Mouse (Mus musculus): ENCODE data around the gene Erc2. TPM values are rescaled to one million over a fixed set of nuclear protein-coding genes. Genes with fewer than 3 reads are reported as not detected.

Erc2 gene
- polyA plus RNA-seq, 1 experiment from 2014 or later = 1.4 TPM

DNA sequence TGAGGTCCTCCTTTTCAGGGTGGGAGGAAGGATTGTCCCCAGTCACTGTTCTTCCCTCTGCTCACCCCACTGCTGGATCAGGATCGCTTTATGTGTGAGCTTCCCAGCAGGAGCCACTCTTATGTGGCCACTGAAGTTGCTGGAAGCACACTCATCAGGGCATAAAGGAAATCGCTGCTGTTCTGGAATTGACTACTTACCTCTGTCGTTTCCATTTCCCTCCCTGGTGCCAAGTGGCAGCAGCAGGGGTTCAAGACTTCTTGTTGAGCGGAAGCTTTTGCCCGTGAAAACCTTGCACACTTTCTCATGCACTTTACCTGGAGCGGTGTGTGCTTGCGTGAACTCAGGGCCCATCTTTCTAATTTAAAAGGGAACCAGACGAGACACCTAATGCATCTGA, 652 bp upstream of the Erc2 start:
- Histone ChIP-seq H3K9me3 (replicated peaks; ENCODE audit: control insufficient read depth, low read length) (no peaks in the 10 kb centered on the region), H3K4me2 (ENCODE audit: low read depth, low read length) (no peak overlapping the region), H3K27ac (ENCODE audit: low read length) (no peak overlapping the region), H3K27me3 (ENCODE audit: control insufficient read depth, insufficient read depth, low read depth, low read length) (peaks cover 20% of the 10 kb centered on the region), H3K9ac (ENCODE audit: low read depth, low read length) (no peak overlapping the region), H3K4me3 (ENCODE audit: low read depth, low read length) (no peak overlapping the region), H3K36me3 (ENCODE audit: control insufficient read depth, insufficient read depth) (no peaks in the 10 kb centered on the region), H3K4me1 (ENCODE audit: control insufficient read depth, low read depth, low read length) (no peaks in the 10 kb centered on the region)
- ATAC-seq (ENCODE audit: low read depth) = no peak
- 43% methylated on average over 8 of the region's 8 CpGs for WGBS (ENCODE audit: insufficient replicate concordance)

DNA sequence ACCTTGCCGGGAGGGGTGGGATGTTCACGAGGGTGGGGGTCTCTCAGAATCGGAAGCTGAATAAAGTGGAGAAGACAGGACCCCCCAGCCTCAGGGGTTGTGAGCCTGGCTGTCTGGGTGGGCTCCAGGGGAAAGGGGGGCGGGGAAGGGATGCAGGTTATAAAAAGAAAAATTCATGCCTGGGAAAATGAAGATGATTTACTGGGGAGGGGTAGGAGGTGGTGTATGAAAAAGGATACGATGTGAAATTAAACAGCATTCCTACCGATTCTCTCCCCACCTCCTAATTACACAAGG, 643 bp downstream of the Erc2 start:
- peak overlapping the region; percentile 41; the same call in 1 of the 2 replicates for H3K9ac ChIP-seq (ENCODE audit: low read depth, low read length)

DNA sequence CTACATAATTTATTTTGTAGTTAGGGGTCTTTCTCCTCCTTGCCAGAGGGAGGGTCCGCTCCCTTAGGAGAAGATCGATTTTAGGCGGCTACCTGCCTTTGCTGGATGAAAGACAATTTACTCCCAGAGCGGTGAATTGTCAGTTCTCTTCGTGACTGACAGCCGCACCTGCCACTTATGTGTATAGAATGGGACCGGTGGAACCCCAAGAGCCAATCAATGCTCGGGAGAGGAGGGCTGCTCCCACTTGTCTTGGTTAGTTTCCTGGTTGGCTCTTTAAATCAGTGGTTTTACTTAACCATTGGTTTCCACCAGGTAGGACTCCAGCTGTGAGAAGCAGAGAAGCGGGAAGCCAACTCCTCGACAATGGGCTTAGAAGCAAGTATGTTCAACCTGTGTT, 1.1 kb downstream of the Erc2 start:
- peak overlapping the region; percentile 38 for H3K4me3 ChIP-seq (ENCODE audit: low read depth, low read length)
- H3K9ac ChIP-seq (ENCODE audit: low read depth, low read length) = no peak overlapping the region
- peak; percentile 59 for ATAC-seq (ENCODE audit: low read depth)
- no peaks in the 10 kb centered on the region for H3K4me1 ChIP-seq (ENCODE audit: control insufficient read depth, low read depth, low read length)
- H3K9me3 ChIP-seq (replicated peaks; ENCODE audit: control insufficient read depth, low read length) = no peaks in the 10 kb centered on the region
- H3K27me3 ChIP-seq (ENCODE audit: control insufficient read depth, insufficient read depth, low read depth, low read length) = peaks cover 20% of the 10 kb centered on the region
- 9% methylated on average over 10 of the region's 10 CpGs for WGBS (ENCODE audit: insufficient replicate concordance)
- H3K36me3 ChIP-seq (ENCODE audit: control insufficient read depth, insufficient read depth) = no peaks in the 10 kb centered on the region
- H3K27ac ChIP-seq (ENCODE audit: low read length) = no peak overlapping the region
- H3K4me2 ChIP-seq (ENCODE audit: low read depth, low read length) = peak overlapping the region; percentile 68

More for the DNA sequence above, 643 bp downstream of the Erc2 start:
- Histone ChIP-seq H3K4me2 (ENCODE audit: low read depth, low read length) (peak overlapping the region; percentile 68), H3K9me3 (replicated peaks; ENCODE audit: control insufficient read depth, low read length) (no peaks in the 10 kb centered on the region), H3K27ac (ENCODE audit: low read length) (no peak overlapping the region), H3K4me1 (ENCODE audit: control insufficient read depth, low read depth, low read length) (no peaks in the 10 kb centered on the region), H3K4me3 (ENCODE audit: low read depth, low read length) (peak overlapping the region; percentile 60), H3K27me3 (ENCODE audit: control insufficient read depth, insufficient read depth, low read depth, low read length) (peaks cover 20% of the 10 kb centered on the region), H3K36me3 (ENCODE audit: control insufficient read depth, insufficient read depth) (no peaks in the 10 kb centered on the region)
- no peak for ATAC-seq (ENCODE audit: low read depth)
- WGBS (ENCODE audit: insufficient replicate concordance) = 5% methylated on average over 6 of the region's 6 CpGs

DNA sequence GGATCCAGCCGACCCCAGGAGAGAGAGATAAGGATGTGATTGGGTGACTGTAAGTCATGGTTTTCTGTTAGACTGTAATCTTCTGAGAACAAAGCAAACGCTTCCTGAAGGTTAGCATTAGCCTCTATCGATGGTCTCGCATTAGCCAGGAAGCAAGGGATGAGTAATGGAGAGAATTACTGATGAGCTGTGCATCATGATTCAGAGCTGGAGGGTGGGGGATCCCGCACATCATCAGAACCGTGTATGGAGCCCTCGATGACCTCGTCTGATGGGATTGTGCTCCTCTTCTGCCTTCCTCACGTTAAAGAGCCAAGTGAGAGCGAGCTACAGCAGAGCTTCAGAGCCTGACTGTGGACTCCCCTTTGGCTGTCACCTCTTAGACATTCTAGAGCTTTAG, 6.5 kb downstream of the Erc2 start:
- no peak for ATAC-seq (ENCODE audit: low read depth)
- WGBS (ENCODE audit: insufficient replicate concordance) = 59% methylated on average over 10 of the region's 10 CpGs
- H3K4me3 ChIP-seq (ENCODE audit: low read depth, low read length) = no peak overlapping the region
- H3K4me1 ChIP-seq (ENCODE audit: control insufficient read depth, low read depth, low read length) = no peaks in the 10 kb centered on the region
- H3K27me3 ChIP-seq (ENCODE audit: control insufficient read depth, insufficient read depth, low read depth, low read length) = peaks cover under 1% of the 10 kb centered on the region; the same call in 1 of the 2 replicates
- H3K4me2 ChIP-seq (ENCODE audit: low read depth, low read length) = no peak overlapping the region
- no peak overlapping the region for H3K27ac ChIP-seq (ENCODE audit: low read length)
- no peaks in the 10 kb centered on the region for H3K36me3 ChIP-seq (ENCODE audit: control insufficient read depth, insufficient read depth)
- H3K9ac ChIP-seq (ENCODE audit: low read depth, low read length) = no peak overlapping the region
- H3K9me3 ChIP-seq (replicated peaks; ENCODE audit: control insufficient read depth, low read length) = no peaks in the 10 kb centered on the region

DNA sequence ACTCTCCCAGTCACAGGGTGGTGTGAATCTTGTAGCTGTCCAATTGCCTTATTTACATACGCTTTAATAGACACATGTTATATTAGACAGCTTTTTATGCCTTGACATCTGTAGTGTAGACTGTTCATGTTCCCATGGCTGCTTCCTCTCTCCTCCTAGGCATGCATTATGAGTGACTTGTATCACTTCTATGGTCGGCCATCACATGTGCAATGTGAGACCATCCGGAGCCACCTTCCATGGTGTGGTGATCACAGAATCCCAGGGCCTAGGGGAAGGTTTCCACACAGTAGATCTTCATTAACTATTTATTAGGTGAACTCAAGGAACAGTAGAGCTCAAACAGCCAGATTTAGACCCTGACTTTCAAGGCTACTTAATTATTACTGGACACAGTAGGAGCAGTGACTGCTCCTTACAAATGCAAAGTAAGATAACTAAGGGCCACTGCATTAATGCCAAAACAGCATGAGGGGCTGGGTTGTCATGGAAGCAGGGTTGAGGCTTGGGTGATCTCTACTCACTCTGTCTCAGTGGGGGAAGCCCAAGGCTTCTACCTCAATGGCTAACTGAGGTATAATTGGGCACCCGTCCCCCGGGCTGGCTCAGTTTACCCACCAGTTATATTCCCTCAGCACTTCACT, 7.3 kb downstream of the Erc2 start:
- Histone ChIP-seq H3K9ac (ENCODE audit: low read depth, low read length) (no peak overlapping the region), H3K27me3 (ENCODE audit: control insufficient read depth, insufficient read depth, low read depth, low read length) (no peaks in the 10 kb centered on the region), H3K4me2 (ENCODE audit: low read depth, low read length) (no peak overlapping the region), H3K9me3 (replicated peaks; ENCODE audit: control insufficient read depth, low read length) (no peaks in the 10 kb centered on the region), H3K27ac (ENCODE audit: low read length) (no peak overlapping the region), H3K4me3 (ENCODE audit: low read depth, low read length) (no peak overlapping the region), H3K36me3 (ENCODE audit: control insufficient read depth, insufficient read depth) (no peaks in the 10 kb centered on the region), H3K4me1 (ENCODE audit: control insufficient read depth, low read depth, low read length) (no peaks in the 10 kb centered on the region)
- no peak for ATAC-seq (ENCODE audit: low read depth)
- WGBS (ENCODE audit: insufficient replicate concordance) = 53% methylated on average over 5 of the region's 5 CpGs

DNA sequence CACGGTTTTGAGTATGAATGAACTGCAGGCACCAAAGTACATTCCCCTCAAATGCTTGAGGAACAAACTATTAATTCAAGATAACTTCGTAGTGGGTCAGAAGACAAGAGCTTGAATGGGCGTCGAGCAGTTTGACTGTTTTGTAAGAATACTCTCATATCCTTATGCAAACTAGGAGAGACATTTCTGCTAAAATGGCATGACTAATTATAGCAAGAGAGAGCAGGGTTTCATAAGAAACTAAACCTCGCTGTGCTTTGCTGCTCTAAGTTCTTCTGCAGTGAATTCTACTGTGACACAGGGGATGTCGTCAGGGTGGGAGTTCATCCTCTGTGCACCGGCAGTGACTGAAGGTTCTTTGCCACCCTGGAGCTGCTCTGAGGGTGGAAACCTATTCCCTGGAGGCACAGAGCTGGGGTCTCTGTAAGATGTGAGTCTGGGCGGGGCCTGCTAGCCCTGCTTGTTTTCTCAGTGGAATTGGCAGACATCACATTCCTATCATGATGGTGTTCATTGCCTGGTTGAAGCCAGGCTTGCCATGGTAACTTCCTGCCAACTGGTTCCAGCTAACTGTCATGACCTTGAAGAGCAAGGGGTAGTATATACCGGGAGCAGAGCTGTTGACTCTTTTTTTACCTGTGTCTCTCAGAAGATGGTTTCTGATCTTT, 8.9 kb downstream of the Erc2 start:
- H3K4me3 ChIP-seq (ENCODE audit: low read depth, low read length) = no peak overlapping the region
- no peak for ATAC-seq (ENCODE audit: low read depth)
- no peaks in the 10 kb centered on the region for H3K36me3 ChIP-seq (ENCODE audit: control insufficient read depth, insufficient read depth)
- H3K27me3 ChIP-seq (ENCODE audit: control insufficient read depth, insufficient read depth, low read depth, low read length) = no peaks in the 10 kb centered on the region
- H3K9me3 ChIP-seq (replicated peaks; ENCODE audit: control insufficient read depth, low read length) = no peaks in the 10 kb centered on the region
- no peak overlapping the region for H3K4me2 ChIP-seq (ENCODE audit: low read depth, low read length)
- WGBS (ENCODE audit: insufficient replicate concordance) = 64% methylated on average over 9 of the region's 9 CpGs
- H3K4me1 ChIP-seq (ENCODE audit: control insufficient read depth, low read depth, low read length) = no peaks in the 10 kb centered on the region
- H3K9ac ChIP-seq (ENCODE audit: low read depth, low read length) = no peak overlapping the region
- no peak overlapping the region for H3K27ac ChIP-seq (ENCODE audit: low read length)

DNA sequence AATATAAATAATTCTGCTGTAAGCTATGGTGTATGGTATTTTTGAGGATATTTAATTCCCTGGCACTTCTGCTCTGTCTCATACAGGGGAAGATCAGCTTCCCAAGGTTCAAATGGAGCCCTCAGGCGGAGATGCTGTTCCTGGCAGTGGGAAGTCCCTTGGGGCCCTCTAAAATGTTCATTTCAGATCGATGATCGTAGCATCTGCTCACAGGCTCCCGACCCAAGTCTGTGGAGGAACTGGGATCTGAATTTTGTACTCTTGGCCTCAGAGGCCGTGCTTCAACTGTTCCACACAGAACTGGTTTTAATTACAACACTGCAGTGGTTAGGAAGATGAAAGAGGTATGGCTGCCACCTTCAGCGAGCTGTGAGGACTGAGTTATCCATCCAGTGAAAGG, 12.5 kb downstream of the Erc2 start:
- no peaks in the 10 kb centered on the region for H3K27me3 ChIP-seq (ENCODE audit: control insufficient read depth, insufficient read depth, low read depth, low read length)
- no peak overlapping the region for H3K4me2 ChIP-seq (ENCODE audit: low read depth, low read length)
- no peaks in the 10 kb centered on the region for H3K36me3 ChIP-seq (ENCODE audit: control insufficient read depth, insufficient read depth)
- H3K9ac ChIP-seq (ENCODE audit: low read depth, low read length) = no peak overlapping the region
- H3K4me1 ChIP-seq (ENCODE audit: control insufficient read depth, low read depth, low read length) = no peaks in the 10 kb centered on the region
- no peak overlapping the region for H3K27ac ChIP-seq (ENCODE audit: low read length)
- H3K4me3 ChIP-seq (ENCODE audit: low read depth, low read length) = no peak overlapping the region
- WGBS (ENCODE audit: insufficient replicate concordance) = 57% methylated on average over 6 of the region's 6 CpGs
- H3K9me3 ChIP-seq (replicated peaks; ENCODE audit: control insufficient read depth, low read length) = no peaks in the 10 kb centered on the region
- ATAC-seq (ENCODE audit: low read depth) = no peak

DNA sequence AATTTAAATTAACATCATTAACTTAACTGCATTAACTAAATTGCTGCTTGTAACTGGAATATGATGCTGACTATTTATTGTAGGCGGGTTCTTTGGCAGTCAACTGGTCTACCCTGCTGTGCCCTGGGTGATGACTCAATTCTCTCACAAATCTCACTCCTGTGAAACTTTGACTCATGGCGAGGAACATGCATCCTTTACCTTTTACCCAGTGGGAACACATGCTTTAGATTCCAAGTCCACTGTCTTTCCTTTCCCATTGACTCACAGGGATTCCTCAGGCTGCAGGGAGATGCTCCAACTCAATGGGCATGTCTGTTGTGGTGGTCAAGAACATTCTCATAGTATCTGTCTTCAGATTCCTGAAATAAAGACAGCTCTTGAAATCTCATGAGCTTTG, 14.3 kb downstream of the Erc2 start:
- H3K9me3 ChIP-seq (replicated peaks; ENCODE audit: control insufficient read depth, low read length) = no peaks in the 10 kb centered on the region
- WGBS (ENCODE audit: insufficient replicate concordance) = 50% methylated on average over 2 of the region's 2 CpGs
- no peak overlapping the region for H3K9ac ChIP-seq (ENCODE audit: low read depth, low read length)
- no peaks in the 10 kb centered on the region for H3K36me3 ChIP-seq (ENCODE audit: control insufficient read depth, insufficient read depth)
- ATAC-seq (ENCODE audit: low read depth) = no peak
- no peak overlapping the region for H3K4me2 ChIP-seq (ENCODE audit: low read depth, low read length)
- no peaks in the 10 kb centered on the region for H3K27me3 ChIP-seq (ENCODE audit: control insufficient read depth, insufficient read depth, low read depth, low read length)
- H3K27ac ChIP-seq (ENCODE audit: low read length) = no peak overlapping the region
- H3K4me3 ChIP-seq (ENCODE audit: low read depth, low read length) = no peak overlapping the region
- no peaks in the 10 kb centered on the region for H3K4me1 ChIP-seq (ENCODE audit: control insufficient read depth, low read depth, low read length)

DNA sequence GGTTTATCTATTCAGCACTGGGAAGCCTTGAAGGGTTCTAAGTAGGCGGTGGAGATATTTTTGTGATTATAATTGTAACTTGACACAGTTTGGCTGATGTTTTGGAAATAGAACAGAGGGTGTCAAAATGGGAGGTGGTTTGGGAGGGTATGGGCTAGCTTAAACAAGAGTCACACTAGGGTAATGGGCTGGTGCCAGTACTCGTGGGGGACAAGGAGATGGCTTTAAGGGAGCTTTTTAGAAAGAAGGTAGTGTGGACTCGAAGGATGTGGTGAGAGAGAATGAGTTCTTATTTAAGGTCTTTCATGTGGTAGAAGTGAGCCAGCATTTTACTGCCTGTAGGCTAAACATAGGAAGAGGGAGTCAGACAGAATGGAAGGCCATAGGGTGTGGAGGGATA, 19.2 kb downstream of the Erc2 start:
- WGBS (ENCODE audit: insufficient replicate concordance) = 48% methylated on average over 3 of the region's 3 CpGs
- Histone ChIP-seq H3K36me3 (ENCODE audit: control insufficient read depth, insufficient read depth) (no peaks in the 10 kb centered on the region), H3K4me3 (ENCODE audit: low read depth, low read length) (no peak overlapping the region), H3K4me1 (ENCODE audit: control insufficient read depth, low read depth, low read length) (no peaks in the 10 kb centered on the region), H3K9ac (ENCODE audit: low read depth, low read length) (no peak overlapping the region), H3K27ac (ENCODE audit: low read length) (no peak overlapping the region), H3K4me2 (ENCODE audit: low read depth, low read length) (no peak overlapping the region), H3K9me3 (replicated peaks; ENCODE audit: control insufficient read depth, low read length) (no peaks in the 10 kb centered on the region), H3K27me3 (ENCODE audit: control insufficient read depth, insufficient read depth, low read depth, low read length) (no peaks in the 10 kb centered on the region)
- ATAC-seq (ENCODE audit: low read depth) = no peak
